Mouse (Mus musculus): ENCODE results near the gene Kdm1b.

DNA sequence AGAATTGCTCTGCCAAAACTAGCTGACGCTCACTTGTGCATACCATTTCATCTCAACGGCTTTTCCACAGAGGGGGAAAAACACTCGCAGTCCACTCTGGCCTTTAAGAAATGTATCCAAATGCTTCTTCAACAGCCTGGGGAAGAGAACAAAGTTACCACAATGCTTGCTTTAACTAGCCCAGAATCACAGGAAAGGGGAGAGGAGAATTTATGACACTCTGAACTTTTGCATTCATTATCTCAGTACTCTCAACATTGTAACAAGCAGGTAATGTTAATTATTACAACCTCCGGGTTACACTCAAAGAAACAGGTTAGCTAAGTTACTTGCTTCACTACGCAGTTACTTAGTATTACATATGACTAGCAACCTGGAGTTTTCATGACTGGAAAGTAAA, 3.2 kb upstream of the Kdm1b start:
- TF ChIP-seq EP300 (IDR thresholded peaks at IDR 0.05; ENCODE audit: insufficient read depth, low read depth, low read length) (no peak), POLR2A (IDR thresholded peaks at IDR 0.05; ENCODE audit: insufficient read depth, low read length) (no peak)

Measured in ES-Bruce4 (cell line).